Mouse (Mus musculus): ENCODE results near the gene Efna5. TPM values are rescaled to one million over a fixed set of nuclear protein-coding genes. Genes with fewer than 3 reads are reported as not detected.

Gene Efna5
- total RNA-seq (2023) = under 1 TPM in 1 of 2 experiments, not detected in 1; 0.12 TPM

DNA sequence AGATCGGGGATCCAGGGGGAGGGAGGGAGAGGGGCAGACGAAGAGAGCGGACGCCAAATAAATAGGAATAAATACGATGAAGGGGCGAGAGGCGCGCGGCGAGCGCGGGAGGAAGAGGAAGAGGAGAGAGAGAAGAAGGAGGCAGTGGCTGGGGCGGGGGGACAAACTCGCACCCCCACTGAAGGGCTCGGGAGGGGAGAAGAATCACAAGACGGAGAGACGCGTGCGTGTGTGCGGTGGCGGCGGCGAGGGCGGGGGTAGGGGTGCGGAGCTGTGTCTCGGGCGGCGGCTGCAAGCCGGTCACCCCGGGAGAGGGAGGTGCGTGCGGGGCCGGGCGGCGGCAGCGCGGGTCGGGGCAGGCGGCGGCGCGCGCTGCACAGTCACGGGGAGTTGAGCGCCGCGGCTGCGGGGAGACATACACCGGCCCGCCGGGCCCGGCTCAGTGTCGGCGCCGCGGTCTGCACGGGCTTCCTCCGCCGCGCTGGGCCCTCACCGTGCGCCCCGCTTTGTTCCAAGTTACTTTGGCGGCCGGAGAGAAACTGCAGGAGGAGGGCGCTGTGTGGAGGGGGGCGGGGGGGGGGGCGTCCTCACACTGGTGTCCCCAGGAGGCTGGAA is at the start of gene Efna5:
TSS of gene Efna5 (minus strand) at position 142 of the 615 bp plus-strand sequence.

Measured in monocyte, adult 59 days (primary cell).